ENCODE assay signal across 8 mouse cellular contexts in the genomic region with DNA sequence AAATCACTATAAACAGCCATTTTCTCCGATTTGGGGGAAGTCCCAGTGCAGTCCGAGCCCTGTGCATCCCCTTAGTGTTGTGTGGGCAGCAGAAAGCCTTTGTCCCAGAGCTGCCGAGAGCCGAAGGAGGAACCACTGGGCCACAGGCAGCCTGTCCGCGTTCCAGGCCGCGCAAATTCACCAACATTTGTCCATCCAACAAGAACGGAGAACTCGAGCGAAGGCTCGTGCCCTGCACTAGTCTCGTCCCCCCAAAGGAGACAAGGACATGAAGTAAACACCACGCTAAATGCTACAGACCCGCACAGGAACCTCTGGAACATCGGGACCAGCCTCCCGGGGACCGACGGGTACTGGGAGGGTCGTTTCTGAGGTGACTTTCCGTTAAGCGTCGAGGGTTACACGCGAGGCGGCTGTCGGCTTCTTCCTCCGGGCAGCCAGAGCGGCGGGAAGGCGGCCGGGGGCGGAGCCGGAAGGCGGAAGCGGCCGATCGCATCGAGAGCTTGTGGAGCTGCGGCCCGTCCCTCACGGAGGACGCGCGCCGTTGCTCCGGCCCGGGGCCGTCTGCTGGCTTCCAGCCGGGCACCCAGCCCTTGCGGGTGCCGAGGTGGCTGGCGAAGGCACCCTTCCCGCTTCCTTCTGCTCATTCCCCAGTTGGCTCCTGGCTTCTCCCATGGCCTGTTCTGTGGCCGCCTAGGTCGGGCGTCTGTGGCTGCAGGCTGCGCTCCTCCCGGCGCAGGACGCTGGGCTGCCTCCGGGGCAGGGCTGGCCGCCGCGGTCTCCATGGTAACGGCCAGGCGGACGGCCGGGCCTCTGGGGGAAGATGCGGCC. TPM values are rescaled to one million over a fixed set of nuclear protein-coding genes. Genes with fewer than 3 reads are reported as not detected.
A peak's percentile ranks its signal among the peaks of the same experiment; 100 is the strongest.
DNase-seq lines count a peak whose midpoint lies in the region; ATAC-seq lines count a peak whose summit lies in the region.

A gene (plus strand): TSS at position 250 of the 831 bp plus-strand sequence.

- peak; percentile 97 for ATAC-seq in hindbrain, embryonic 13.5 days (ENCODE audit: low FRiP score)

- H3K4me1 ChIP-seq in hindbrain, embryonic 13.5 days (replicated peaks) = peaks cover 26% of the 10 kb centered on the region

- H3K9me3 ChIP-seq in hindbrain, embryonic 13.5 days = no peaks in the 10 kb centered on the region

- no peaks in the 10 kb centered on the region for H3K27me3 ChIP-seq in hindbrain, embryonic 13.5 days

- peak within 1 kb of the TSS; percentile 95 for H3K9ac ChIP-seq in hindbrain, embryonic 13.5 days

- H3K27ac ChIP-seq in hindbrain, embryonic 13.5 days = peak within 1 kb of the TSS; percentile 99

- H3K4me2 ChIP-seq in hindbrain, embryonic 13.5 days = peak within 1 kb of the TSS; percentile 85

- under 1% methylated on average over 68 of the region's 70 CpGs for WGBS in hindbrain, embryonic 13.5 days

- peak; percentile 94 for DNase-seq in Muller cell, postnatal 12 days (ENCODE audit: inconsistent ontology term)
- peak; percentile 86 for DNase-seq in cerebellum, adult 9-11 months
- peak; percentile 75 to 84 for DNase-seq in frontal cortex, postnatal 10 days (ENCODE audit: low spot score in 2 of 2)
- DNase-seq in layer of hippocampus, postnatal 25 days (ENCODE audit: extremely low spot score in 1 of 2, low spot score in 1 of 2) = peak; percentile 69 to 81
- DNase-seq in lung, postnatal 25 days (ENCODE audit: low spot score) = peak; percentile 83
- peak; percentile 88 for DNase-seq in retina, embryonic 14.5 days (ENCODE audit: low spot score)
- DNase-seq in thymus, postnatal 4 days = peak; percentile 89

- H3K4me3 ChIP-seq in hindbrain, embryonic 13.5 days = peak within 1 kb of the TSS; percentile 95

- peaks cover 20% of the 10 kb centered on the region for H3K36me3 ChIP-seq in hindbrain, embryonic 13.5 days

RNA-seq across cellular contexts. Expression of the gene that starts here (rescaled TPM):
- 27.9 and 30.0 TPM in 2 replicates for polyA plus RNA-seq in hindbrain, embryonic 13.5 days (2015; fragmentation: Nextera tagmentation; extraction: Ambion mirVana)
- total RNA-seq in layer of hippocampus, postnatal 25 days (2021) = 10 to 100 TPM; 38.7 to 46.7 TPM

Comparison
In these comparisons a context has a peak if more than half of its experiments do, and no peak if none do; other contexts are left out.
1. Peak in every context shown above with its lines: DNase-seq, ATAC-seq, H3K4me3 ChIP-seq and H3K27ac ChIP-seq.